14 mouse cellular contexts compared by ENCODE assay signal in genomic region chr19:57264296-57264947, GRCm38 (mm10). TPM values are rescaled to one million over a fixed set of nuclear protein-coding genes. Genes with fewer than 3 reads are reported as not detected.
DNase-seq lines count a peak whose midpoint lies in the region; ATAC-seq lines count a peak whose summit lies in the region.
"Had no signal": no experiment of that assay in that cellular context is flagged by ENCODE, and none has a peak within 500 bp of the region (broad histone marks: within the 10 kb centered on the region; RNA-seq: fewer than 3 reads in every experiment).

No protein-coding gene starts in this region.

- no peak overlapping the region for H3K4me3 ChIP-seq in intestine, embryonic 15.5 days (replicated peaks)
- H3K4me3 ChIP-seq: hindbrain, embryonic 15.5 days; midbrain, embryonic 12.5 days had no signal

- intact Hi-C loops in heart, postnatal 14 days (cut with DNase I) = no loop called here
- intact Hi-C loops in left cerebral cortex, postnatal 14 days (cut with DNase I) = no loop called here

- H3K4me2 ChIP-seq in intestine, embryonic 15.5 days (replicated peaks) = no peak overlapping the region
- H3K4me2 ChIP-seq: hindbrain, embryonic 15.5 days; liver, embryonic 11.5 days; midbrain, embryonic 12.5 days had no signal

- WGBS in intestine, embryonic 15.5 days = 52% methylated on average over 15 of the region's 15 CpGs

- H3K9ac ChIP-seq in intestine, embryonic 15.5 days = no peak overlapping the region
- H3K9ac ChIP-seq: hindbrain, embryonic 15.5 days; midbrain, embryonic 12.5 days had no signal

- no peaks in the 10 kb centered on the region for H3K36me3 ChIP-seq in intestine, embryonic 15.5 days
- H3K36me3 ChIP-seq: hindbrain, embryonic 15.5 days; midbrain, embryonic 12.5 days had no signal

- H3K27ac ChIP-seq in intestine, embryonic 15.5 days = no peak overlapping the region
- H3K27ac ChIP-seq: hindbrain, embryonic 15.5 days; midbrain, embryonic 12.5 days had no signal

- no peaks in the 10 kb centered on the region for H3K27me3 ChIP-seq in intestine, embryonic 15.5 days (replicated peaks)
- H3K27me3 ChIP-seq: hindbrain, embryonic 15.5 days had no signal

- ATAC-seq in intestine, embryonic 15.5 days = 0 out of 2 replicates have a peak, but pooled peaks have one; percentile 41

- DNase-seq in heart, adult 18-20 months = peak; percentile 49 to 78
- DNase-seq in heart, postnatal 14 days = no peak
- DNase-seq in retina, postnatal 1 day = peak; percentile 55
- no peak for DNase-seq in retina, embryonic 14.5 days (ENCODE audit: low spot score)
- DNase-seq in yolk sac, embryonic 10.5 days (ENCODE audit: low spot score) = peak; percentile 38
- no peak for DNase-seq in left cerebral cortex, postnatal 14 days (ENCODE audit: low spot score in 2 of 2)
- no peak for DNase-seq in testis, postnatal 14 days (ENCODE audit: low spot score)
- DNase-seq: adrenal gland, postnatal 10 days; gastrocnemius, postnatal 14 days; kidney, postnatal 36 days had no signal

- no peaks in the 10 kb centered on the region for H3K9me3 ChIP-seq in intestine, embryonic 15.5 days
- H3K9me3 ChIP-seq: hindbrain, embryonic 15.5 days; midbrain, embryonic 12.5 days had no signal

- 0 out of 2 replicates have a peak, but pooled peaks cover 4% of the 10 kb centered on the region for H3K4me1 ChIP-seq in intestine, embryonic 15.5 days (replicated peaks)

RNA-seq across cellular contexts. Expression of gene Ablim1, which starts 50.3 kb away (rescaled TPM):
- total RNA-seq in heart, adult 18-20 months (2021) = 100 to 1,000 TPM; 384 to 401 TPM
- total RNA-seq in heart, postnatal 14 days (2021) = 100 to 1,000 TPM; 489 to 510 TPM
- 28.0 and 31.2 TPM in 2 replicates for polyA plus RNA-seq in intestine, embryonic 15.5 days (2015; fragmentation: Nextera tagmentation; extraction: Ambion mirVana)
- 100 to 1,000 TPM; 105 to 120 TPM for total RNA-seq in left cerebral cortex, postnatal 14 days (2021)

Comparison
In these comparisons a context has a peak if more than half of its experiments do, and no peak if none do; other contexts are left out.
1. DNase-seq: peak in heart, adult 18-20 months (2 of 2), retina, postnatal 1 day (single experiment) and yolk sac, embryonic 10.5 days (single experiment); none in heart, postnatal 14 days (0 of 2), retina, embryonic 14.5 days (single experiment), left cerebral cortex, postnatal 14 days (0 of 2) and testis, postnatal 14 days (single experiment).